Mouse (Mus musculus) brain, embryonic 14.5 days (tissue): Measurements from ENCODE around the gene Paics.

ENCODE experiments used
- CTCF ChIP-seq: fragments of 200-500 bp; IDR thresholded peaks from 2 replicates; pipeline ENCODE4 v1.5.1; 2012; ENCODE audit warnings: inconsistent platforms, mild to moderate bottlenecking, moderate library complexity, borderline replicate concordance; ENCODE audit not compliant: insufficient read depth, insufficient read length; ENCODE audit errors: extremely low read depth
- POLR2A ChIP-seq: fragments of 200-500 bp; IDR thresholded peaks from 2 replicates; pipeline ENCODE4 v1.6.1; 2012; ENCODE audit warnings: mild to moderate bottlenecking, inconsistent platforms, borderline replicate concordance; ENCODE audit not compliant: poor library complexity, insufficient read depth, insufficient read length, severe bottlenecking; ENCODE audit errors: extremely low read depth

- TF ChIP-seq POLR2A (peak; percentile 84), CTCF (peak; percentile 13; the same call in 1 of the 2 replicates)
Observed at GRCm38 (mm10) chr5:76905405-76906154, 45.5 kb upstream of the Paics start, which contains the start of gene Aasdh.
